Mouse (Mus musculus): ENCODE data around the gene Rpia.

DNA sequence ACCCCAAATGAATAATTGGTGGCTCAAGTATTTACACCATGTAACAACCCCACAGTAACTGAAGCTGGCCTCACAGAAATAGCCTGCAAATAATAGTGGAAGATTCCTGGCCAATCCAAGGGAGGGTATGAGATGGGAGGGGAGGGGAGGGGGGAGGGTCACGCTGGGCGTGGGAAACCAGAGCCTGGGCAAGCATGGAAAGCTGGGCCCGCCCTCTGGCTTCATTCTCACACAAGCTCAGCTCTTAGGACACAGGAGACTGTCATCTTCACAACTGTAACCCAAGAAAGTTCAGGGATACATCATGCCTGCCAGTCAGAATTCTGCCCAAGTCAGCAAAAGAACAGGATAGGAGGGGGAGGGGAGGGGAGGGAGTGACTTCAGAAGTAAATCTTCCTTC is 6.2 kb downstream of the Rpia start:
- TF ChIP-seq GATA1 (IDR thresholded peaks at IDR 0.05; ENCODE audit: borderline replicate concordance, low read length), result no peak
- TF ChIP-seq FLI1 (IDR thresholded peaks at IDR 0.05; ENCODE audit: low read length), result no peak

Measured in megakaryocyte, embryonic 14.5 days (primary cell).